Mouse (Mus musculus) liver, adult 2 months (tissue): ENCODE results near the gene Ccdc175.

Experiments
- CTCF ChIP-seq: fragments of 200-500 bp; IDR thresholded peaks from 2 replicates; pipeline ENCODE4 v1.5.1; 2011; ENCODE audit warnings: low read depth, low read length, control low read depth
- POLR2A ChIP-seq: fragments of 200-500 bp; IDR thresholded peaks from 2 replicates; pipeline ENCODE4 v1.6.1; 2011; ENCODE audit warnings: low read length, control low read depth; ENCODE audit not compliant: insufficient read depth; ENCODE audit errors: extremely low read depth

GRCm38 (mm10) chr12:72081961-72082360 is 102.9 kb downstream of the Ccdc175 start:
- TF ChIP-seq POLR2A = no peak
- no peak for TF ChIP-seq CTCF
